Mouse (Mus musculus) activated CD4-positive, CD25-positive, alpha-beta regulatory T cell, adult 9 weeks (primary cell): ENCODE measurements around the gene Lce1b. TPM values are rescaled to one million over a fixed set of nuclear protein-coding genes. Genes with fewer than 3 reads are reported as not detected.

Source experiments
- polyA plus RNA-seq: library from polyadenylated mRNA; unstranded; fragments of 100-300 nt; shearing (Covaris generic); gene quantifications from one replicate; pipeline ENCODE4 v1.2.1, GENCODE M21; 2017

Gene Lce1b
- not detected for polyA plus RNA-seq

DNA sequence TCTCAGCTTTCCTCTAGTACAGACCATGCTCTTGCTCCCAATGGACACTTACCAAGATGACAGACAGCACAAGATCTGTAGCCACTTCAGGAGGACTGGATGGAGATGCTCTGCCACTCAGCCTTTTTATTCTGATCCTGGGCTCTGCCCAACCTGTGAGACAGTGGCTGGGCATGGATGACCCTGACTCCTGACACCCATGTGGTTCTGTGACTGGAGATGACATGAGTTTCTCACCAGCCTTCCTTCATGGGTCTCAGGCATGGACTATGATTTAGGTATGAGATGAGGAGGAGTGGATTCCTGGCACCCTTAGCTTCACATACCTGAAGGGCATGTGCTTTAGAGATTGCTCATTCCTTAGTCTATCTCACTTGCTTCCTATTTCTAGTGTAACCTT lies at the start of gene Lce1b:
TSS of gene Lce1b (minus strand) at position 101 of the 400 bp plus-strand sequence.

DNA sequence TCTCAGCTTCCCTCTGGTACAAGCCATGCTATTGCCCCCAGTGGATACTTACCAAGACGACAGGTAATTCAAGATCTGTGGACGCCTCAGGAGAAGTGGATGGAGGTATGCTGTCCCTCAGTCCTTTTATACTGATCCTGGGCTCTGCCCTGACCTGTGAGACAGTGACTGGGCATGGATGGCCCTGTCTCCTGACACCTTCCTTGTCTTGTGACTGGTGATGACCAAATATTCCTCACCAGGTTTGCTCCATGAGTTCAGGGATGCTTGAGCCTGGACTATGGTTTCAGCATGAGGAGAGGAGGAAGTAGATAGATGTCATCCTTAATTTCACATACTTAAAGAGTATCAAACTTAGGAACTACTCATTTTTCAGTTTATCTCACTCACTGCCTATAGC lies 30.4 kb upstream of the Lce1b start, which contains the start of gene Lce1d:
TSS of gene Lce1d (minus strand) at position 101 of the 400 bp plus-strand sequence.

DNA sequence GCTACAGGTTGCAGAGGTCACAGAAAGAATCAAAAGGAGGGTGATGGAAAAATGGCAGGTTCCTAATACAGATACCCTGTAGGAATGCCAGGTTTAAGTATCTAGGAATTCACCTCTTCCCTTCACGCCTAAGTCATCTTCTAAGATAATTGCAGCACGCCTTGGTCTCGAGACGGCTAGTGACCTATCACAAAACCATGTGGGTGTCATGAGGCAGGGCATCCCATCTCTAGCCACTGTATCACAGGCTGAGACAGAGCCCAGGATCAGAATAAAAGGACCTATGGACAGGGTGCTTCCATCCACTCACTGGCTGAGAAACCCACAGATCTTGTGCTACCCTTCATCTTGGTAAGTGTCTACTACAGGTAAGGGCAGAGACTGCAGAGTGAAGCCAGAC lies 22.2 kb upstream of the Lce1b start, which contains the start of gene Lce1c:
TSS of gene Lce1c (plus strand) at position 301 of the 400 bp plus-strand sequence.

DNA sequence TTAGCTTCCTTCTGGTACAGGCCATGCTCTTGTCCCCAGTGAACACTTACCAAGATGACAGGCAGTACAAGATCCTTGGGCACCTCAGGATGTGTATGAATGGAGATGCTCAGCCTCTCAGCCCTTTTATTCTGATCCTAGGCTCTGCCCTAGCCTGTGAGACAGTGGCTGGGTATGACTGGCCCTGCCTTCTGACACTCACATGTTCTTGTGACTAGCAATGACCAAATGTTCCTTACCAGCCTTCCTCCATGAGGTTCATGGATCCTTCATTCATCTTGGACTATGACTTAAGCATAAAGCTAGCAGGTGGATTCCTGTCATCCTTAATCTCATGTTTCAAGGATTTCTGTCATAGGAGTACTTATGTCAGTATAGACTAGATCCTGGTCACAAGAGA lies 13.5 kb upstream of the Lce1b start, which contains the start of gene Lce1a2:
TSS of gene Lce1a2 (minus strand) at position 101 of the 400 bp plus-strand sequence.

DNA sequence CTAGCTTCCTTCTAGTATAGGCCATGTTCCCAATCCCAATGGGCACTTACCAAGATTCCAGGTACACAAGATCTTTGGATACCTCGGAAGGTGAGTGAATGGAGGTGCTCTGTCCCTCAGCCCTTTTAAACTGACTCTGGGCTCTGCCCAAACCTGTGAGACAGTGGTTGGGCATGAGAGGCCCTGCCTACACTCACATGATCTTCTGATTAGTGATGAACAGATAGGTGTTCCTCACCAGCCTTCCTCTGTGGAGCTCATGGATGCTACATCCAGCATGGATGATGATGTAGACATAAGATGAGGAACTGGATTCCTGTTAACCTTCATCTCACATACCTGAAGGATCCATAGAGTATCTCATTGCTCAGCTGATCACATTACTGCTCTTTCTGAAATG lies 8.5 kb downstream of the Lce1b start, which contains the start of gene Lce1a1:
TSS of gene Lce1a1 (minus strand) at position 101 of the 400 bp plus-strand sequence.

DNA sequence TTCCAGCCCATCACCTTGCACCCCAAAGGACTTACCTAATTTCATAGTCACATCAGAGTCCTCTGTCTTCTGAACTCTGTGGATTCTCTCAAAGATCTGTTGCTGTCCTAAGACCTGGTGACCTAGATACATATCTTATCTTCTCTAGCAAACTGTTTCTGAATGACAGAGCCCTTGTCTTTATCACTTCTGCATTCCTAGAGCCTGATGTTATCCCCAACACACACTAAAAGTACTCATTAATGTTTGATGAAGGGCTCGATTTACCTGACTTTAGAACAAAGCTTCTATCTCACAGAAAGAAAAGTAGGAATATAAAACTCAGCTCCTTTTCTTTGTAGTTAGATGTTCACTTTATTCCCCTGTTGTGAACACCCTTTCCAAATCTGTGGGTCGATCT lies 35.2 kb downstream of the Lce1b start, which contains the start of gene Lce6a:
TSS of gene Lce6a (minus strand) at position 101 of the 400 bp plus-strand sequence.

DNA sequence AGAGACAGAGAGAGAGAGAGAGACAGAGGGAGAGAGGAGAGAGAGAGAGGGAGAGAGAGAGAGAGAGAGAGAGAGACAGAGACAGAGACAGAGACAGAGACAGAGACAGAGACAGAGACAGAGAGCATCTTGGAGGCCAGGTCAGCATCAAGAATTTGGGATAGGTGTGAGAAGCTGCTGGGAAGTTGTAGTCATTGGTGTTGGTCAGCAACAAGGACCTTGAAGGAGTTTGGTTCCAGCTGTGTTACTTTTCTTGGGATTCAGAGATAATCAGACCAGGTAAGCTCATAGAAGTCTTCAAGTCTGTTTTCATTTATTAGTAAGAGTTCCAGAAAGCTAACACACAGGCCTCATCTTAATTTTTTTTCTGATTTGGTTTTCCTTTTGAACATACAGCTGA lies 49.3 kb downstream of the Lce1b start, which contains the start of gene 2210017I01Rik:
TSS of gene 2210017I01Rik (minus strand) at position 101 of the 400 bp plus-strand sequence.

Other genes with a start within 250 kb of the Lce1b start
- not detected for gene Sprr2i, start 248.9 kb downstream of the Lce1b start, polyA plus RNA-seq
- gene Sprr2j-ps, start 238.8 kb downstream of the Lce1b start, polyA plus RNA-seq: not detected
- 17.2 TPM for gene Gm9774, start 227.5 kb downstream of the Lce1b start, polyA plus RNA-seq
- gene Sprr2k, start 224.3 kb downstream of the Lce1b start, polyA plus RNA-seq: not detected
- not detected for gene Sprr1b, start 218.1 kb downstream of the Lce1b start, polyA plus RNA-seq
- not detected for gene Sprr3, start 198.2 kb downstream of the Lce1b start, polyA plus RNA-seq
- gene Sprr1a, start 171.0 kb downstream of the Lce1b start, polyA plus RNA-seq: not detected
- gene Sprr4, start 156.4 kb downstream of the Lce1b start, polyA plus RNA-seq: not detected
- gene 2310046K23Rik, start 122.4 kb downstream of the Lce1b start, polyA plus RNA-seq: not detected
- gene Ivl, start 83.2 kb downstream of the Lce1b start, polyA plus RNA-seq: not detected
- gene Smcp, start 67.9 kb downstream of the Lce1b start, polyA plus RNA-seq: not detected
- gene 2210017I01Rik, start 49.4 kb downstream of the Lce1b start, polyA plus RNA-seq: not detected
- not detected for gene Lce6a, start 35.3 kb downstream of the Lce1b start, polyA plus RNA-seq
- gene Lce1a1, start 8.6 kb downstream of the Lce1b start, polyA plus RNA-seq: not detected
- not detected for gene Lce1a2, start 13.4 kb upstream of the Lce1b start, polyA plus RNA-seq
- gene Lce1c, start 22.3 kb upstream of the Lce1b start, polyA plus RNA-seq: not detected
- not detected for gene Lce1d, start 30.3 kb upstream of the Lce1b start, polyA plus RNA-seq
- not detected for gene Lce1e, start 52.1 kb upstream of the Lce1b start, polyA plus RNA-seq
- gene Lce1f, start 63.4 kb upstream of the Lce1b start, polyA plus RNA-seq: not detected
- gene Gm38119, start 82.2 kb upstream of the Lce1b start, polyA plus RNA-seq: not detected
- not detected for gene Lce1g, start 95.4 kb upstream of the Lce1b start, polyA plus RNA-seq
- not detected for gene Lce1h, start 108.1 kb upstream of the Lce1b start, polyA plus RNA-seq
- gene Lce1i, start 122.0 kb upstream of the Lce1b start, polyA plus RNA-seq: not detected
- gene Lce1j, start 133.6 kb upstream of the Lce1b start, polyA plus RNA-seq: not detected
- gene Lce1k, start 151.0 kb upstream of the Lce1b start, polyA plus RNA-seq: not detected
- not detected for gene Kprp, start 170.3 kb upstream of the Lce1b start, polyA plus RNA-seq
- gene Lce1l, start 194.4 kb upstream of the Lce1b start, polyA plus RNA-seq: not detected
- not detected for gene 2310050C09Rik, start 213.3 kb upstream of the Lce1b start, polyA plus RNA-seq